Mouse (Mus musculus) kidney, adult 18-20 months (tissue): ENCODE data around the gene Olfr462.

ENCODE experiments used
- DNase-seq: peaks from one replicate; pipeline ENCODE4 v3.0.0; 2021

Gene Olfr462

DNA sequence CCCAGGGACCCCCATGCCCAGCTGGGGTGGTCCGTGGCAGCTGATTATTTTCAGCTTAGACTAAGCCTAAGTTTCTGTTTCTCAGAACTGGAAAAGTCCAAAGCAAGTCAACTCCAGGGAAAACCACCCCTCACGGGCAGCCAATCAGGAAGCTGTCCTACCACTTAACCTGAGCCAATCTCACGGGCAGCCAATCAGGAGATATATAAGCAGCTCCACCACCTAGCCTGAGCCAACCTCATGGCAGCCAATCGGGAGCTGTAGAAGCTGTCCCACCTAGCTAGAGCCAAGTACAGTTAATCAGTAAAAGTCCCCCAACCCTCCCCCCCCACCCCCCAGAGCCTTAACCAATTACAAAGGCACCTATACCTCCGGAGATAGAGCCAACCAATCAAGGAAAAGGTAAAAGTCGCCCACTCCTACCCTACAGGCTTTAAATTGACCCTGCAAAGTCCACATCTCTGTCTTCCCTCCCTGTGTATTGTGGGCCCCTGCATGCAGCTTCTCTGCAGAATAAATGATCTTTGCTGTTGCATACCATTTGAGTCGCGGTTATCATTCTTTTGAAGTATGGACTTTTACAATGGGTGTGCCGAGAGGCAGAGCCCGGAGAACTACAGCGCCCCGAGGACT is 45.0 kb downstream of the Olfr462 start:
- no peak for DNase-seq

DNA sequence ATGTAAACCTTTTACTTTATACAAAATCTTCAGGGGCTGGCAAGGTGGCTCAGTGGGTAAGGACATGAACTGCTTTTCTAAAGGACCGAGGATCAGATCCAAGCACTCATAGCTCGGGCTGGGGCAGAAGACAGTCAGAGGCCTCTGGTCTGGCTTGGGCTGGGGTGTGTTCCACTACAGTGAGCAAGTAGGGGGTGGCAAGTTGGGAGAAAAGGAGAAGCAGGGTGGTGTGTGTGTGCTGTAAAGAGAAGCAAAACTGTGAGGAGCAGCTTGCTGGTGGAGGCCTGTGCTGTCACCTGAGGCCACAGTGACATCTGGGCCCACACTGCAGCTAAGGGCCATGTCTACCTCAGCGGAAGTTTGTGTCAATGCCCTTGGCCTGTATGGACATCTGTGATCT is 50.6 kb downstream of the Olfr462 start:
- DNase-seq, result no peak

GRCm38 (mm10) chr11:87840676-87841075 is 51.4 kb downstream of the Olfr462 start:
- DNase-seq, result no peak
